Mouse (Mus musculus): Measurements from ENCODE around the gene Lrmda.

Lrmda gene

DNA sequence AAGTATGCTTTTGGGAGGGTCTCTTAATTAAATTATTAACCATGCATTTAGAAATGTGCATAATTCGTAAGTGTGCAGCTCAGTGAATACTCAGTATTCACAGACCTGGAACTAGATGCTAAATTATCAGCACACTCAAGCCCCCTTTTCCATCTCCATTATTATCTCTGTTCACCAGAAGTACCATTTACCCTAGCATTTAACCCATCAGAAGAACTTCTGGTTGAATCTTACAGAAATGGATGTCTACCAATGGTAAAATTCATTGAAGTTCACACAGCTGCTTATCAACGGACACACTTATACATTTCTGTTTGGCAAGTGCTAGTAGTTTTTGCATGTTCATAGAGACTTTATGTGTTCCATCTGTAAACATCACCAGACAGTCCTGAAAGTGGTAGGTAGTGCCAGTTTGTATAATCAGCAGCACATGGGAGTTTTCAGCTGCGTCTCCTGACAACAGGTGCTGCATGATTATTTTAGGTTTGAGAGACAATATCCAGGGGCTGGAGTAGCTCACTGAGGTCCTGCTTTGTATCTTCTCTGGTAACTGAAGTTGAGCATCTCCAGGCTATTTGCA lies 968.7 kb downstream of the Lrmda start:
- Histone ChIP-seq H3K4me3 (replicated peaks; ENCODE audit: low read length) (no peak overlapping the region), H3K36me3 (ENCODE audit: insufficient read depth, low read length) (no peaks in the 10 kb centered on the region), H3K27me3 (ENCODE audit: insufficient read depth, low read length) (no peaks in the 10 kb centered on the region), H3K9me3 (ENCODE audit: low read length) (no peaks in the 10 kb centered on the region), H3K4me1 (replicated peaks; ENCODE audit: low read depth, low read length) (no peaks in the 10 kb centered on the region)
- no peak for TF ChIP-seq NANOG (IDR thresholded peaks at IDR 0.05; ENCODE audit: borderline replicate concordance, low read length)
- no peak for TF ChIP-seq CTCF (conservative IDR thresholded peaks at IDR 0.05; ENCODE audit: low read length)
- TF ChIP-seq POU5F1 (IDR thresholded peaks at IDR 0.05; ENCODE audit: borderline replicate concordance, low read length): no peak

DNA sequence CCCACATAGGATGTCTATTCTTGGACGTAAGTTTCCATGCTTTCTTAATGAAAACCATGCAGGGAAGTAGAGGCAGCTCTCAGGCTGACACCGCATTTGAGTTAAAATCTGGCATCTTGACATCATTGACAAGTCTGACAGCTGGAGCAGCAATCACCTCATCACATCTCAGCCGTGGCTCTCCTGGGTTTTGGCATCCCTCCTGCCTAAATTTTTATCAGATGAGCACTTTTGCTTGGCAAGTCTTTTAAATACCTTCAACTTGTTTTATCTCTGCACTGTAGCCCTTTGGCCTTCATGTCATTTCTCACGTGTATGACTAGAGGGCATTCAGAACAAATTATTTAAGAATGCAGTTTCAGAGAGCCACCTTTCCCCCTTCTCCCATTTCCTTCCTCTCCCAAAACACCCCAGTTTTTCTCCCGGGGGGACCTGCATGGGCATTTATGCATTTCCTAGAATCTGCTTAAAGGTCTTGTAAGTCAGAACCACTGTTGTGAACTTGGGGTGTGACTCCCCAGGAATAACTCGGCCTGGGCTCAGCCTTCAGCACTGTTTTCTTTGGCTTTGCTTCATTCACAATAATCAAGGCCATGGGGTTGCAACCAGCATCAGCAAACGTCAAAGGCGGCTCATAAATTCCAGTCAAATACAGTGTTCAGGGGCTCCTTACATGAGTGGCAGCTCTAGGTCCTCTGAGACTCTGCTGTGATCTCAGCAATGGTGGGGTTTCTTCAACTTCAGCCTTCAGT lies 975.8 kb downstream of the Lrmda start:
- no peak for TF ChIP-seq POU5F1 (IDR thresholded peaks at IDR 0.05; ENCODE audit: borderline replicate concordance, low read length)
- TF ChIP-seq NANOG (IDR thresholded peaks at IDR 0.05; ENCODE audit: borderline replicate concordance, low read length): no peak
- no peak for TF ChIP-seq CTCF (conservative IDR thresholded peaks at IDR 0.05; ENCODE audit: low read length)
- no peak overlapping the region for H3K4me3 ChIP-seq (replicated peaks; ENCODE audit: low read length)
- H3K4me1 ChIP-seq (replicated peaks; ENCODE audit: low read depth, low read length): no peaks in the 10 kb centered on the region

DNA sequence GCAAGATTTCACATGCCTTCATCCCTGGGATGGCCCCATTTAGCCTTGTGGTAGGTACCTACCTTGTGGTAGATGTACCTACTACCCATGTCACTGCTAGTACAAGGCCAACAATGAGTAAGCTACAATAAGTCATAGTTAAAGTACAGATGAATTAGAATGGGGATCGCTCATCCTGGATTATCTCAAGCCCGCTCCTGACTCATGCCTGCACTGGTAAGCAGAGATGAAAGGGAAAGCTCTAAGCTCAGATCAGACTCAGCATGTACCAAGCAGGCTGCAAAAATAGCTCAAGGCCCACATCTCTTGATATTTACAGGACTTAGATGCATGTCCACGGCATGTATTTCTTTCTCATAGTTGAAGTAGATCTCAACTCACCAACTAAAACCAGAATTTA lies 979.4 kb downstream of the Lrmda start:
- no peak for TF ChIP-seq CTCF (conservative IDR thresholded peaks at IDR 0.05; ENCODE audit: low read length)
- no peak for TF ChIP-seq NANOG (IDR thresholded peaks at IDR 0.05; ENCODE audit: borderline replicate concordance, low read length)
- TF ChIP-seq POU5F1 (IDR thresholded peaks at IDR 0.05; ENCODE audit: borderline replicate concordance, low read length): no peak
- Histone ChIP-seq H3K4me1 (replicated peaks; ENCODE audit: low read depth, low read length) (no peaks in the 10 kb centered on the region), H3K27me3 (ENCODE audit: insufficient read depth, low read length) (no peaks in the 10 kb centered on the region)

More for the DNA sequence above, 975.8 kb downstream of the Lrmda start:
- Histone ChIP-seq H3K27me3 (ENCODE audit: insufficient read depth, low read length) (no peaks in the 10 kb centered on the region), H3K9me3 (ENCODE audit: low read length) (no peaks in the 10 kb centered on the region), H3K36me3 (ENCODE audit: insufficient read depth, low read length) (no peaks in the 10 kb centered on the region)

DNA sequence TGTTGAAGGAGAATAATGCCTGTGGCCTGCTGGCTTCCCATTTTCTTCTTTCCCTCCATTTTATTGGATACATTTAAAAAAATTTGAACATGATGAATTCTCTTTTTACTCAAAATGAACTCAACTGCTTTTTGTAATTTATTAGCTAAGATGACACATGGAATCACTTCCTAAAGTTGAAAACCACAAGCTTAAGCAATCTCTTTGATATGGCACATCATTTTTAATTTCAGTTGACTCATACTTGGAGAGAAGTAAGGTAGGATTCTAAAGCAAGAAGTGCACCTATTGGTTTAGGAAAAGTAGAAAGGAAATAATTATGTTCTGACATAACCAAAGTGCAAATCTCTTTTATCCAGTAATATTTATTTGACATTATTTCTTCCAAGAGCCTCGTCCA lies 992.5 kb downstream of the Lrmda start:
- no peaks in the 10 kb centered on the region for H3K27me3 ChIP-seq (ENCODE audit: insufficient read depth, low read length)
- H3K4me1 ChIP-seq (replicated peaks; ENCODE audit: low read depth, low read length): no peaks in the 10 kb centered on the region
- peaks cover 11% of the 10 kb centered on the region; the same call in 1 of the 2 replicates for H3K9me3 ChIP-seq (ENCODE audit: low read length)
- TF ChIP-seq POU5F1 (IDR thresholded peaks at IDR 0.05; ENCODE audit: borderline replicate concordance, low read length) (no peak), NANOG (IDR thresholded peaks at IDR 0.05; ENCODE audit: borderline replicate concordance, low read length) (no peak)
- no peaks in the 10 kb centered on the region for H3K36me3 ChIP-seq (ENCODE audit: insufficient read depth, low read length)
- H3K4me3 ChIP-seq (replicated peaks; ENCODE audit: low read length): no peak overlapping the region

More for the DNA sequence above, 979.4 kb downstream of the Lrmda start:
- Histone ChIP-seq H3K4me3 (replicated peaks; ENCODE audit: low read length) (no peak overlapping the region), H3K36me3 (ENCODE audit: insufficient read depth, low read length) (no peaks in the 10 kb centered on the region), H3K9me3 (ENCODE audit: low read length) (no peaks in the 10 kb centered on the region)

DNA sequence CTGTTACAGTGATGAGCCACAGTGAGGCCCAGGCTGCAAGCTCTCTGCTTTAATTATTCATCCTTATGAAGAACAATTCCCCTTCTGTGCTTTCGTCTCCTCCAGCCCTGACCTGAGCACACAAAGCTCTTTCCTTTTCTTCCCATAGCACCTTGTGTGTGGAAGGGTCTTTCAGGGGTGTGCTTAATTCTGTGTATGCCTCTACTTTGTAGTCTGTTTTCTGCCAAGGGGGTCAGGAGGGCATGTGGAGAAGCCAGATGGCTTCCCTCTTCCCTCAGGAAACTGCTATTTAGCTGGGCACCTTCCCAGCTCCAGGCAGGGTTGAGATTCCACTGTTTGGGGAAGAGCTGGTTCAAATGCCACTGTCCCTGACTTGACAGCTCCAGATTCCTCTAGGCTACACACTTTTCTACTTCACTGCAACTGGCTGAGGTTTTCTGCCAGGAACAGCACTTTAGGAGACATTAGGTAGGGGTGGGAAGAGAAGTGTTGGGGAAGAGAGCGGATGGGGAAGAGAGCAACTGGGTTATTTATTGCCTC lies 995.3 kb downstream of the Lrmda start:
- Histone ChIP-seq H3K9me3 (ENCODE audit: low read length) (peaks cover 11% of the 10 kb centered on the region; the same call in 1 of the 2 replicates), H3K4me3 (replicated peaks; ENCODE audit: low read length) (no peak overlapping the region), H3K4me1 (replicated peaks; ENCODE audit: low read depth, low read length) (no peaks in the 10 kb centered on the region), H3K36me3 (ENCODE audit: insufficient read depth, low read length) (no peaks in the 10 kb centered on the region), H3K27me3 (ENCODE audit: insufficient read depth, low read length) (no peaks in the 10 kb centered on the region)
- no peak for TF ChIP-seq CTCF (conservative IDR thresholded peaks at IDR 0.05; ENCODE audit: low read length)
- TF ChIP-seq NANOG (IDR thresholded peaks at IDR 0.05; ENCODE audit: borderline replicate concordance, low read length): no peak
- TF ChIP-seq POU5F1 (IDR thresholded peaks at IDR 0.05; ENCODE audit: borderline replicate concordance, low read length): no peak

DNA sequence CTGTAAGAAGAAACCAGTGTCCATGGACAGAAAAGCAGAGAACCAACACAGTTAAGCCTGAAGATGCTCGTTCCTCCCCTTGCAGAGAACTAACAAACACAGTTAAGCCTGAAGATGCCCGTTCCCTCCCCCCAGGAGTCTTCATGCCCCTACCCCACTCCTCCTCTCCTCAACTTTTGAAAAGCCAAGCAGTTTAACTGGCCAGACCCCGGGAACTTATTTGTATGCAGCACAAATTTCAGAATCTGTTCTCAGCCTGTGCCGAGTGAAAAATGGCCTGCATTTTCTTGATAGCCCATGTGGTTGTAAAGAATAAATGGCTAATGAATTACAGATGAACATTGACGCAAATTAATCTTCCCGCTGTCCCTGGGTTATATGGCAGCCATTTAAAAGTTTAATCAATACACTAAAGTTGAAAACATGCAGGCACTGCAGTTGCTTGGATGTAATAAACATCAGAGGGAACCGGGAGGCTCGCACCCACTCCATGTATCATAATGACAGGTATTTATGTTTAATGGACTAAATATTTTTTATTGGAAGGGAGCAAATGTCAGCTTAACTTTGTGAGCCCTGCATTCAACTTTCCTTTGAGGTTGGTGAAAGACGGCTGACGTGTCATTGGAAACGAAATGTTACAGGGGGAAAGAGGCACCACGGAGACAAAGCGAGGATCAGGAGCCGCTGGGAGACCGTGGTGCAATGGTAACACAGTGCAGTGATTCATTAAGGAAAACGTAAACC lies 996.0 kb downstream of the Lrmda start:
- no peaks in the 10 kb centered on the region for H3K36me3 ChIP-seq (ENCODE audit: insufficient read depth, low read length)
- TF ChIP-seq CTCF (conservative IDR thresholded peaks at IDR 0.05; ENCODE audit: low read length): no peak
- TF ChIP-seq NANOG (IDR thresholded peaks at IDR 0.05; ENCODE audit: borderline replicate concordance, low read length): no peak
- TF ChIP-seq POU5F1 (IDR thresholded peaks at IDR 0.05; ENCODE audit: borderline replicate concordance, low read length): no peak
- H3K4me1 ChIP-seq (replicated peaks; ENCODE audit: low read depth, low read length): no peaks in the 10 kb centered on the region
- H3K27me3 ChIP-seq (ENCODE audit: insufficient read depth, low read length): no peaks in the 10 kb centered on the region
- H3K9me3 ChIP-seq (ENCODE audit: low read length): peaks cover 11% of the 10 kb centered on the region; the same call in 1 of the 2 replicates
- H3K4me3 ChIP-seq (replicated peaks; ENCODE audit: low read length): no peak overlapping the region

DNA sequence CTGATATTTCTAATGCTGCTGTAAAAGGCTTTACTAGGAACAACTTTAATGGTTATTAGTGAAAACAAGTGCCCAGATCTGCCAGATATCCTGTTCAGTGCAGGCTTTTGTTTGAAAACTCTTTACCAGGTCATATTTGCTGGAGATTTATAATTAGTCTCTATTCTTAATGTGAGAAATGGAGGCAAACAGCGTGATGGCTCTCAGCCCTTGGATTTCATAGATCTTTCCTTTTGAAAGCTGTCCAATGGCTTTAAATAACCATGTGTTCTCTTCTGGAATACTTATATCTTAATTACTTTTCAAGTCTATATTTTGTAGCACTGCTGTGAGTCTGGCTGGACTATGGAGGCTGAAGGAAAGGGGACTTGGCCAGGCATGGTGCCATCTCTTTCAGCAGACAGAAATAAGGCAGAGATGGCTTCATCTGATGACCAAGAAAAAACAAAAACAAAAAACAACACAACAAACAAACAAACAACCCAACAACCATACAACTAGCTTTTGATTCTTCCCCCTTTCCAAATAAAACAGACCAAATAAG lies 996.6 kb downstream of the Lrmda start:
- H3K27me3 ChIP-seq (ENCODE audit: insufficient read depth, low read length): no peaks in the 10 kb centered on the region
- peaks cover 11% of the 10 kb centered on the region; the same call in 1 of the 2 replicates for H3K9me3 ChIP-seq (ENCODE audit: low read length)
- no peaks in the 10 kb centered on the region for H3K36me3 ChIP-seq (ENCODE audit: insufficient read depth, low read length)
- no peak overlapping the region for H3K4me3 ChIP-seq (replicated peaks; ENCODE audit: low read length)
- H3K4me1 ChIP-seq (replicated peaks; ENCODE audit: low read depth, low read length): no peaks in the 10 kb centered on the region
- TF ChIP-seq NANOG (IDR thresholded peaks at IDR 0.05; ENCODE audit: borderline replicate concordance, low read length): no peak
- no peak for TF ChIP-seq POU5F1 (IDR thresholded peaks at IDR 0.05; ENCODE audit: borderline replicate concordance, low read length)
- no peak for TF ChIP-seq CTCF (conservative IDR thresholded peaks at IDR 0.05; ENCODE audit: low read length)

DNA sequence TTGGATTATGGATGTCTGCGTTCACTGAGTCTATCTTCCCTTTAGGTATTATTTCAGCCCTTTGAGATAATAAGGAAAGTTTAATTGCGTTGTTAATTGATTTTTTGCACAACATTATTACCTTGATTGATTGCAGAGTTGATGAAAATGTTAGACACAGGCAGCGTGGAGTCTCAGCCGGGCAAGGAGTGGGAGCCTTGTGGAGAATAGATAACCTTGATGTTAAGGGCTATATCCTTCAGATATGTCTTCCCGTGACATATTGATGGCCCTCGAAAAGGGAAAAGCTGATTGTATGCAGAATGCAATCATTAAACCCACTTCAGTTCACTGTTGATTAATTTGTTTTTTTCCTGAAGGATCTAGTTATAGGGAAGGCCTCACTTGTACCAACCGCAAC lies 1021.5 kb downstream of the Lrmda start:
- TF ChIP-seq CTCF (conservative IDR thresholded peaks at IDR 0.05; ENCODE audit: low read length) (no peak), POU5F1 (IDR thresholded peaks at IDR 0.05; ENCODE audit: borderline replicate concordance, low read length) (no peak), NANOG (IDR thresholded peaks at IDR 0.05; ENCODE audit: borderline replicate concordance, low read length) (no peak)
- Histone ChIP-seq H3K4me3 (replicated peaks; ENCODE audit: low read length) (no peak overlapping the region), H3K36me3 (ENCODE audit: insufficient read depth, low read length) (no peaks in the 10 kb centered on the region)

More for the DNA sequence above, 1021.5 kb downstream of the Lrmda start:
- H3K9me3 ChIP-seq (ENCODE audit: low read length): no peaks in the 10 kb centered on the region
- H3K27me3 ChIP-seq (ENCODE audit: insufficient read depth, low read length): no peaks in the 10 kb centered on the region
- H3K4me1 ChIP-seq (replicated peaks; ENCODE audit: low read depth, low read length): no peaks in the 10 kb centered on the region
